Mouse (Mus musculus) heart, adult 2 months (tissue): ENCODE results near the gene Gstt3. TPM values are rescaled to one million over a fixed set of nuclear protein-coding genes. Genes with fewer than 3 reads are reported as not detected.

Experiments used
- DNase-seq, 2 experiments: peaks; one replicate each; pipeline ENCODE4 v3.0.0; 2021
- H3K27ac ChIP-seq: fragments of 200-600 bp; 2 replicates; pipeline ENCODE4 v1.8.1; 2022
- H3K27me3 ChIP-seq: fragments of 200-500 bp; 2 replicates; pipeline ENCODE4 v1.6.1; 2012; ENCODE audit warnings: mild to moderate bottlenecking, low read length, inconsistent platforms, mixed read lengths; ENCODE audit not compliant: control insufficient read depth, insufficient read depth
- H3K36me3 ChIP-seq: fragments of 200-500 bp; 2 replicates; pipeline ENCODE4 v1.6.1; 2012; ENCODE audit warnings: low read length, inconsistent platforms; ENCODE audit not compliant: control insufficient read depth, insufficient read depth
- H3K4me1 ChIP-seq: fragments of 200-500 bp; 2 replicates; pipeline ENCODE4 v1.6.1; 2011; ENCODE audit warnings: low read length; ENCODE audit not compliant: control insufficient read depth, insufficient read depth
- H3K4me3 ChIP-seq: fragments of 200-600 bp; 2 replicates; pipeline ENCODE4 v1.8.1; 2022
- H3K79me2 ChIP-seq: fragments of 200-500 bp; replicated peaks from 2 replicates; pipeline ENCODE4 v1.6.1; 2012; ENCODE audit warnings: mild to moderate bottlenecking, inconsistent platforms, low read length, moderate library complexity, mixed read lengths; ENCODE audit not compliant: control insufficient read depth, insufficient read depth
- H3K9ac ChIP-seq: fragments of 200-500 bp; 2 replicates; pipeline ENCODE4 v1.6.1; 2012; ENCODE audit warnings: low read depth, mild to moderate bottlenecking, control low read depth, inconsistent platforms, low read length, mixed read lengths
- CTCF ChIP-seq: fragments of 200-600 bp; IDR thresholded peaks from 2 replicates; pipeline ENCODE4 v1.8.1; 2022; ENCODE audit warnings: antibody characterized with exemption, mild to moderate bottlenecking, moderate library complexity
- EP300 ChIP-seq: fragments of 200-500 bp; IDR thresholded peaks from 2 replicates; pipeline ENCODE4 v1.6.1; 2011; ENCODE audit warnings: low read depth, low read length, control low read depth; ENCODE audit not compliant: insufficient read depth
- POLR2A ChIP-seq: fragments of 200-500 bp; IDR thresholded peaks from 2 replicates; pipeline ENCODE4 v1.6.1; 2011; ENCODE audit warnings: mild to moderate bottlenecking, low read depth, low read length, control low read depth; ENCODE audit not compliant: insufficient read depth
- WGBS: fragments of 180-500 bp; shearing (Covaris S2); methylation state at CpG from one replicate; pipeline ENCODE4 v1.1.7; 2018; 5-methylcytosine and 5-hydroxymethylcytosine counted together
- intact Hi-C: fragments of 180-260 bp; cut with DNase I; formaldehyde crosslinking; loops from one replicate; pipeline ENCODE4 v1.15.1; 2025
- polyA plus RNA-seq: library from polyadenylated mRNA; depleted of rRNA; stranded (reverse); fragments of >200 nt; gene quantifications from 2 replicates; pipeline ENCODE4 v1.2.3, GENCODE M21; 2012
- total RNA-seq, 2 experiments: library from RNA; stranded (reverse); gene quantifications; 2 replicates each; pipeline ENCODE4 v1.2.3; 2021

The Gstt3 gene
- total and polyA plus RNA-seq, 3 experiments = 2.9 to 7.1 (median 5.7) TPM

- H3K9ac ChIP-seq = peak within 1 kb of the TSS; percentile 64
- no peaks in the 10 kb centered on the region for H3K27me3 ChIP-seq
- 0 out of 2 replicates have a peak, but pooled peaks cover 1% of the 10 kb centered on the region for H3K4me1 ChIP-seq
- no peaks in the 10 kb centered on the region for H3K79me2 ChIP-seq
- TF ChIP-seq EP300 (no peak), POLR2A (peak; percentile 81)
- intact Hi-C loops = loop anchor here (2.0 kb wide), 1 partner anchor 25 kb away; the partner anchor contains the start of gene Ddt
- H3K27ac ChIP-seq = peak within 1 kb of the TSS; percentile 69
- no peaks in the 10 kb centered on the region for H3K36me3 ChIP-seq
- DNase-seq = peak; percentile 82 to 84
- H3K4me3 ChIP-seq = peak within 1 kb of the TSS; percentile 58
- 1% methylated on average over 18 of the region's 18 CpGs for WGBS
Measured at GRCm38 (mm10) chr10:75798176-75798696, 17.0 kb upstream of the Gstt3 start, which contains the start of gene Gstt1. Gene Gstt1 (minus strand): TSS chr10:75798584.

- no peaks in the 10 kb centered on the region for H3K27me3 ChIP-seq
- TF ChIP-seq CTCF (0 out of 2 replicates have a peak, but pooled peaks have one; percentile 12), POLR2A (peak; percentile 50), EP300 (no peak)
- peak overlapping the region; percentile 58 for H3K4me3 ChIP-seq
- no peaks in the 10 kb centered on the region for H3K79me2 ChIP-seq
- peak overlapping the region; percentile 69 for H3K27ac ChIP-seq
- WGBS = 0% methylated on average over 12 of the region's 12 CpGs
- no peaks in the 10 kb centered on the region for H3K36me3 ChIP-seq
- DNase-seq = peak; percentile 73 to 78
- H3K9ac ChIP-seq = peak overlapping the region; percentile 64
- intact Hi-C loops = loop anchor here (2.0 kb wide), 2 partner anchors 25 to 35 kb away; partner anchors contain the start of gene Ddt
- H3K4me1 ChIP-seq = 0 out of 2 replicates have a peak, but pooled peaks cover 1% of the 10 kb centered on the region
Measured at GRCm38 (mm10) chr10:75797619-75798175, 16.5 kb upstream of the Gstt3 start.

- H3K27ac ChIP-seq = peak overlapping the region; percentile 2; the same call in 1 of the 2 replicates
- H3K4me3 ChIP-seq = peak overlapping the region; percentile 58
Measured at GRCm38 (mm10) chr10:75796731-75797516, 15.7 kb upstream of the Gstt3 start.

GRCm38 (mm10) chr10:75794880-75795279, 13.7 kb upstream of the Gstt3 start:
- intact Hi-C loops = no loop called here
- Histone ChIP-seq H3K4me3 (no peak overlapping the region), H3K79me2 (no peaks in the 10 kb centered on the region), H3K27ac (no peak overlapping the region), H3K9ac (no peak overlapping the region), H3K4me1 (0 out of 2 replicates have a peak, but pooled peaks cover 1% of the 10 kb centered on the region), H3K36me3 (no peaks in the 10 kb centered on the region), H3K27me3 (no peaks in the 10 kb centered on the region)
- DNase-seq = no peak
- WGBS = 41% methylated on average over 3 of the region's 3 CpGs
- TF ChIP-seq EP300 (no peak), CTCF (no peak), POLR2A (no peak)

More at GRCm38 (mm10) chr10:75796731-75797516, 15.7 kb upstream of the Gstt3 start:
- Histone ChIP-seq H3K79me2 (no peaks in the 10 kb centered on the region), H3K27me3 (no peaks in the 10 kb centered on the region), H3K36me3 (no peaks in the 10 kb centered on the region), H3K9ac (0 out of 2 replicates have a peak overlapping the region, but pooled peaks have one; percentile 13), H3K4me1 (0 out of 2 replicates have a peak, but pooled peaks cover 1% of the 10 kb centered on the region)
- 48% methylated on average over 11 of the region's 11 CpGs for WGBS
- TF ChIP-seq CTCF = no peak
- no peak for TF ChIP-seq POLR2A
- TF ChIP-seq EP300 = no peak
- intact Hi-C loops = loop anchor here (2.0 kb wide), 1 partner anchor 36 kb away; no protein-coding TSS in a partner anchor
- DNase-seq = no peak

GRCm38 (mm10) chr10:75790773-75791172, 9.6 kb upstream of the Gstt3 start:
- Histone ChIP-seq H3K36me3 (no peaks in the 10 kb centered on the region), H3K27me3 (no peaks in the 10 kb centered on the region), H3K9ac (no peak overlapping the region), H3K4me3 (no peak overlapping the region), H3K79me2 (no peaks in the 10 kb centered on the region), H3K27ac (no peak overlapping the region), H3K4me1 (no peaks in the 10 kb centered on the region)
- no peak for DNase-seq
- 22% methylated on average over 7 of the region's 7 CpGs for WGBS
- TF ChIP-seq EP300 (no peak), CTCF (peak; percentile 29; the same call in 1 of the 2 replicates), POLR2A (no peak)
- intact Hi-C loops = no loop called here
